Mouse (Mus musculus) C2C12 (cell line): ENCODE results near the gene Catsperd. TPM values are rescaled to one million over a fixed set of nuclear protein-coding genes. Genes with fewer than 3 reads are reported as not detected.

Source experiments
- H3K27me3 ChIP-seq: one replicate; pipeline ENCODE4 v1.6.1; 2011; ENCODE audit not compliant: control insufficient read depth, insufficient read depth, insufficient read length
- H3K36me3 ChIP-seq: one replicate; pipeline ENCODE4 v1.6.1; 2011; ENCODE audit not compliant: control insufficient read depth, insufficient read depth
- H3K4me3 ChIP-seq: one replicate; pipeline ENCODE4 v1.5.1; 2011; ENCODE audit warnings: mild to moderate bottlenecking, control low read depth; ENCODE audit not compliant: poor library complexity, insufficient read depth, severe bottlenecking
- H3K79me2 ChIP-seq: one replicate; pipeline ENCODE4 v1.6.1; 2011; ENCODE audit not compliant: control insufficient read depth, insufficient read depth
- H3K79me3 ChIP-seq: one replicate; pipeline ENCODE4 v1.6.1; 2011; ENCODE audit warnings: low read depth, control low read depth
- H3ac ChIP-seq: one replicate; pipeline ENCODE3; 2011; ENCODE audit warnings: low read depth; ENCODE audit not compliant: control insufficient read depth, insufficient read length
- CEBPB ChIP-seq: IDR thresholded peaks from one replicate; pipeline ENCODE4 v1.6.1; 2011; ENCODE audit warnings: low read depth, mild to moderate bottlenecking, control low read depth, moderate library complexity
- CTCF ChIP-seq: IDR thresholded peaks from one replicate; pipeline ENCODE4 v1.5.1; 2011; ENCODE audit not compliant: control insufficient read depth, insufficient read depth, insufficient read length
- FOSL1 ChIP-seq: IDR thresholded peaks from one replicate; pipeline ENCODE4 v1.8.0; 2011; ENCODE audit warnings: mild to moderate bottlenecking, low read length; ENCODE audit not compliant: poor library complexity, insufficient read depth, severe bottlenecking
- MAX ChIP-seq: IDR thresholded peaks from one replicate; pipeline ENCODE4 v1.6.1; 2011; ENCODE audit warnings: mild to moderate bottlenecking, control low read depth
- MYOD1 ChIP-seq: IDR thresholded peaks from one replicate; pipeline ENCODE4 v1.6.1; 2011; ENCODE audit warnings: low read depth; ENCODE audit not compliant: control insufficient read depth, insufficient read length
- MYOG ChIP-seq: IDR thresholded peaks from one replicate; pipeline ENCODE4 v1.6.1; 2011; ENCODE audit not compliant: control insufficient read depth, insufficient read length; ENCODE audit errors: extremely low read depth
- USF1 ChIP-seq: IDR thresholded peaks from one replicate; pipeline ENCODE4 v1.6.1; 2011; ENCODE audit warnings: low read depth, mild to moderate bottlenecking, control low read depth, moderate library complexity
- polyA plus RNA-seq: library from polyadenylated mRNA; unstranded; fragments of >200 nt; fragmentation: generic; extraction: Trizol; gene quantifications from one replicate; pipeline ENCODE4 v1.2.1, GENCODE M21; 2012; ENCODE audit warnings: missing spikeins

Gene Catsperd
- polyA plus RNA-seq, 1 experiment, result 0.07 TPM

DNA sequence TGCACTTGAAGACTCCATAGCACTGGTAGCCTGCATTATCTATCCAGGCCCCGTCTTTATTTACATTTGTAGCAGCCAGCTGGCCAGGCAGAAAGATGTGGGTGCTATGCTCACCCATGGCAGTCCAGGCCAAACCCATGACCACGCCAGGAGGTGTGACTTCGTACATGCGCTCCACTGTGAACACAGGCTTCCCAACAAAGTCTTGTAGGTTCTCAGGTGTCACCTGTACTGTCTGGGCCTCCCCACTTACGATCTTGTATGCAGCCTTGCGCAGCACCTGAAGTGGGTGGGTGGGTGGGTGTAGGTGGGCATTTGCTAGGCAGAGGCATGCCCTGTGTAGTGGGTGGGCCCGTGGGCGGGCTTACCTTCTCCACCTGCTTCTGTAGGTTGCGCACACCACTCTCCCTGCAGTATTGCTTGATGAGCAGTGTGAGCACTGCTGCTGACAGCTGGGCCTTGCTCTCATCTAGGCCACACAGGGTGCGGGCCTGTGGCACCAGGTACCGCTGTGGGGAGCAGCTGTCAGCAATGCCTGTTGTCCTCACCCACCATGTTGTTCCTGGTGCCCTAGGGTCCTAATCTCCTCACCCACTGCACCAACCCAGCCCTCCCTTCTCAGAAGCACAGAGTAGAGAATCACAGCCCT, 12.7 kb upstream of the Catsperd start:
- TF ChIP-seq CEBPB, result no peak
- TF ChIP-seq MYOG, result no peak
- no peak for TF ChIP-seq CTCF
- no peak for TF ChIP-seq FOSL1
- no peak for TF ChIP-seq MAX
- no peak for TF ChIP-seq MYOD1
- TF ChIP-seq USF1, result no peak
- peaks cover 40% of the 10 kb centered on the region for H3K79me3 ChIP-seq
- H3K36me3 ChIP-seq, result peaks cover 63% of the 10 kb centered on the region
- peaks cover 60% of the 10 kb centered on the region for H3K79me2 ChIP-seq
- peak overlapping the region; percentile 20 for H3ac ChIP-seq
- H3K27me3 ChIP-seq, result no peaks in the 10 kb centered on the region
- H3K4me3 ChIP-seq, result peak overlapping the region; percentile 71

GRCm38 (mm10) chr17:56615792-56616191, 12.2 kb upstream of the Catsperd start:
- no peaks in the 10 kb centered on the region for H3K27me3 ChIP-seq
- peaks cover 69% of the 10 kb centered on the region for H3K36me3 ChIP-seq
- H3K79me3 ChIP-seq, result peaks cover 40% of the 10 kb centered on the region
- peaks cover 55% of the 10 kb centered on the region for H3K79me2 ChIP-seq
- no peak overlapping the region for H3ac ChIP-seq
- H3K4me3 ChIP-seq, result no peak overlapping the region
- TF ChIP-seq MYOG (no peak), CEBPB (no peak), MYOD1 (no peak), CTCF (no peak), MAX (no peak), USF1 (no peak), FOSL1 (no peak)

DNA sequence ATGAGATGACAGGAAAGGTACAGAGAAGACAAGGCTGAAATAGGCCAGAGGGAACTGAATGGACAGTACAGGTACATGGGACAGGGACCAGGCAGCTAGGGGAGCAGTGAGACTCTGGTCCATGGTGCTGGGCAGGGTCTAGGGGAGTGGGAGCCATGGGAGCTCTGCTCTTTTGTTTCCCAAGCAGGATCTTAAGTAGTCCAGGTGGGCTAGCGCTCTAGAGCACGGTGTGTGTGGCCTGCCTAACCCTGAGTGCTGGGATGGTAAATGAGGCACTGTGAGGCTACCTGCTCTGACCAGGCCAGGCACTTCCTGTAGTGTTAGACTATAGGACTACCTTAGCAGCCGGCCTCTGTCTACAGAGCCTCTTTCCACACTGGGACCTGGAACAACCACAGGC, 11.2 kb upstream of the Catsperd start:
- no peak overlapping the region for H3K4me3 ChIP-seq
- H3ac ChIP-seq, result no peak overlapping the region
- H3K27me3 ChIP-seq, result no peaks in the 10 kb centered on the region
- peaks cover 55% of the 10 kb centered on the region for H3K79me2 ChIP-seq
- no peak for TF ChIP-seq USF1
- no peak for TF ChIP-seq CTCF
- no peak for TF ChIP-seq MAX
- no peak for TF ChIP-seq FOSL1
- no peak for TF ChIP-seq CEBPB
- TF ChIP-seq MYOG, result no peak
- TF ChIP-seq MYOD1, result no peak
- peaks cover 73% of the 10 kb centered on the region for H3K36me3 ChIP-seq
- H3K79me3 ChIP-seq, result peaks cover 40% of the 10 kb centered on the region

DNA sequence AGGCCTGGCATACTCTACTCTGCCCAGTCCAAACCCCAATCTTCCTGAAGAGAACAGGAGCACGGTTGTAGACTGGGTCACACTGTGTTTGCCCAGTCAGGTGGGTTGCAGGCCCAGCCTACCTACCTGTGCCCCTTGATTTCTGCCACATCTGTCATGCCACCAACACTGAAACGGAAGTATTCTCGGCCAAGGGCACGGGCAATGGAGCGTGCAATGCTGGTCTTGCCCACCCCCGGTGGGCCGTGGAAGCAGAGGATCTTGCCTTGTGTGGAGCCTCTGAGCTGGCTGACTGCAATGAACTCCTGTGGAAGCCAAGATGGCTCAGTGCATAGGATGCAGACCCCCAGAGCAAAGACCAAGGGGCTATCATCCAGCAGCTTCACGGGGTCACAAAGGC, 10.3 kb upstream of the Catsperd start:
- H3K27me3 ChIP-seq, result no peaks in the 10 kb centered on the region
- no peak overlapping the region for H3K4me3 ChIP-seq
- peaks cover 40% of the 10 kb centered on the region for H3K79me3 ChIP-seq
- peaks cover 82% of the 10 kb centered on the region for H3K36me3 ChIP-seq
- no peak for TF ChIP-seq CEBPB
- TF ChIP-seq MAX, result no peak
- TF ChIP-seq CTCF, result no peak
- no peak for TF ChIP-seq FOSL1
- TF ChIP-seq USF1, result no peak
- TF ChIP-seq MYOD1, result no peak
- no peak for TF ChIP-seq MYOG
- H3K79me2 ChIP-seq, result peaks cover 63% of the 10 kb centered on the region
- H3ac ChIP-seq, result no peak overlapping the region

DNA sequence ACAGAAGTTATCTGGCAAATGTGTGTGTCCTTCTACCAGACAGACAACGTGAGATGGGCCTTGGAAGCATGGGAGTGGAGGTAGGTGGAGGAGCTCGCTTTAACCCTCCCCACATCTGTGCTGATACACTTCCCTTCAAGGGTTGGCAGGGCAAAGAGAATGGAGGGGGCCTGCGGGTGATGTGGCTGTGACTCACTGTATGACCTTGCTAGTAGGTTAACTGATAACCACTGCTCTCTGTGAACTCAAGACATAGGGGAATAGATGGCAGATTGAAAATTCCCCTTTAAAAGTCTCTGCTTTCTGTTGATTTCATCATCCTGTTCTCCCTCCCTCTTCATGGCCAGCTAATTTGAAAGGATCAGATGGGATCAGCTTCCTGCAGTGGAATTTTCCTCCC, 2.4 kb upstream of the Catsperd start:
- Histone ChIP-seq H3K36me3 (peaks cover 30% of the 10 kb centered on the region), H3K79me3 (peaks cover 31% of the 10 kb centered on the region), H3K79me2 (peaks cover 49% of the 10 kb centered on the region), H3ac (peak overlapping the region; percentile 27), H3K27me3 (no peaks in the 10 kb centered on the region), H3K4me3 (peak overlapping the region; percentile 94)
- no peak for TF ChIP-seq MAX
- no peak for TF ChIP-seq MYOD1
- TF ChIP-seq MYOG, result no peak
- no peak for TF ChIP-seq USF1
- no peak for TF ChIP-seq CTCF

GRCm38 (mm10) chr17:56626260-56626659, 1.7 kb upstream of the Catsperd start:
- no peak for TF ChIP-seq CEBPB
- no peak for TF ChIP-seq MYOD1
- TF ChIP-seq MAX, result no peak
- Histone ChIP-seq H3K27me3 (no peaks in the 10 kb centered on the region), H3K79me2 (peaks cover 49% of the 10 kb centered on the region), H3ac (peak overlapping the region; percentile 65), H3K79me3 (peaks cover 31% of the 10 kb centered on the region), H3K4me3 (peak overlapping the region; percentile 94), H3K36me3 (peaks cover 27% of the 10 kb centered on the region)
